Mouse (Mus musculus) hindbrain, postnatal 0 days (tissue): ENCODE measurements around the gene Cacfd1. TPM values are rescaled to one million over a fixed set of nuclear protein-coding genes. Genes with fewer than 3 reads are reported as not detected.

Experiments used
- ATAC-seq: fragments of 200-750 bp; cut with Nextera tagmentation; 2 replicates; pipeline ENCODE4 v1.8.0; 2017; ENCODE audit warnings: mild to moderate bottlenecking, moderate TSS enrichment, moderate library complexity
- DNase-seq: peaks from one replicate; pipeline ENCODE4 v3.0.0-alpha.2; 2015; ENCODE audit warnings: low spot score
- H3K27ac ChIP-seq: fragments of 300-500 bp; sonication (generic); 2 replicates; pipeline ENCODE4 v1.5.1; 2014; ENCODE audit warnings: mild to moderate bottlenecking
- H3K27me3 ChIP-seq: fragments of 300-500 bp; sonication (generic); 2 replicates; pipeline ENCODE4 v1.6.1; 2014; ENCODE audit warnings: low read length, mixed read lengths; ENCODE audit not compliant: insufficient read depth
- H3K36me3 ChIP-seq: fragments of 300-500 bp; sonication (generic); 2 replicates; pipeline ENCODE4 v1.6.1; 2014; ENCODE audit warnings: low read length, mixed read lengths; ENCODE audit not compliant: insufficient read depth
- H3K4me1 ChIP-seq: fragments of 300-500 bp; sonication (generic); 2 replicates; pipeline ENCODE4 v1.6.1; 2014; ENCODE audit warnings: antibody characterized with exemption, low read length, mixed read lengths; ENCODE audit not compliant: insufficient read depth
- H3K4me2 ChIP-seq: fragments of 300-500 bp; sonication (generic); 2 replicates; pipeline ENCODE4 v1.6.1; 2014; ENCODE audit warnings: low read depth, mild to moderate bottlenecking, low read length, moderate library complexity, mixed read lengths
- H3K4me3 ChIP-seq: fragments of 300-500 bp; sonication (generic); 2 replicates; pipeline ENCODE4 v1.5.1; 2014; ENCODE audit warnings: low read length
- H3K9ac ChIP-seq: fragments of 300-500 bp; sonication (generic); replicated peaks from 2 replicates; pipeline ENCODE4 v1.6.1; 2014; ENCODE audit warnings: mild to moderate bottlenecking, low read length, moderate library complexity, mixed read lengths
- H3K9me3 ChIP-seq: fragments of 300-500 bp; sonication (generic); 2 replicates; pipeline ENCODE4 v1.6.1; 2016; ENCODE audit warnings: low read length, mixed read lengths
- CTCF ChIP-seq: IDR thresholded peaks from 2 replicates; pipeline ENCODE4 v1.5.1; 2016; ENCODE audit warnings: antibody characterized with exemption, control low read depth, low read depth
- WGBS: fragments of 180-500 bp; shearing (Covaris S2); extraction: QIAGEN DNeasy Blood & Tissue Kit; methylation state at CpG from one replicate; pipeline ENCODE4 v1.1.7; 2014; 5-methylcytosine and 5-hydroxymethylcytosine counted together
- polyA plus RNA-seq: library from polyadenylated mRNA; unstranded; fragments of >200 nt; fragmentation: Nextera tagmentation; extraction: Ambion mirVana; gene quantifications from 2 replicates; pipeline ENCODE4 v1.2.1, GENCODE M21; 2015
- total RNA-seq: library from RNA; depleted of rRNA; stranded (reverse); fragments of >200 nt; gene quantifications from 2 replicates; pipeline ENCODE4 v1.2.3, GENCODE M21; 2014; rRNA removed

Cacfd1 gene
- total and polyA plus RNA-seq, 2 experiments from 2014 or later, result 50.1 to 90.6 TPM

- H3K4me3 ChIP-seq, result no peak overlapping the region
- WGBS, result 33% methylated on average over 3 of the region's 3 CpGs
- no peak for TF ChIP-seq CTCF
- no peak overlapping the region for H3K27ac ChIP-seq
- H3K27me3 ChIP-seq, result no peaks in the 10 kb centered on the region
- H3K36me3 ChIP-seq, result no peaks in the 10 kb centered on the region
- ATAC-seq, result peak; percentile 72
- H3K9ac ChIP-seq, result no peak overlapping the region
- H3K4me1 ChIP-seq, result peaks cover 18% of the 10 kb centered on the region; the same call in 1 of the 2 replicates
- peak; percentile 41 for DNase-seq
- no peak overlapping the region for H3K4me2 ChIP-seq
- H3K9me3 ChIP-seq, result no peaks in the 10 kb centered on the region
These were observed 59.9 kb downstream of the Cacfd1 start for GRCm38 (mm10) chr2:27069646-27070045.

- 63% methylated on average over 2 of the region's 2 CpGs for WGBS
- Histone ChIP-seq H3K9ac (no peak overlapping the region), H3K4me2 (no peak overlapping the region), H3K36me3 (no peaks in the 10 kb centered on the region), H3K27me3 (no peaks in the 10 kb centered on the region), H3K9me3 (no peaks in the 10 kb centered on the region), H3K4me3 (no peak overlapping the region), H3K27ac (no peak overlapping the region), H3K4me1 (peaks cover 25% of the 10 kb centered on the region; the same call in 1 of the 2 replicates)
- ATAC-seq (no peak), DNase-seq (no peak)
- TF ChIP-seq CTCF, result no peak
These were observed 60.6 kb downstream of the Cacfd1 start for GRCm38 (mm10) chr2:27070247-27070813.

Other genes with a start within 250 kb of the Cacfd1 start
- 0.86 TPM in 1 of 2 replicates, not detected in the other for gene Abo, start 144.9 kb upstream of the Cacfd1 start, total RNA-seq
- gene Abo, start 144.9 kb upstream of the Cacfd1 start, polyA plus RNA-seq, result not detected in 2 replicates
- gene Surf6, start 107.0 kb upstream of the Cacfd1 start, total RNA-seq, result 13.9 and 16.5 TPM in 2 replicates
- gene Surf6, start 107.0 kb upstream of the Cacfd1 start, polyA plus RNA-seq, result 20.5 and 22.3 TPM in 2 replicates
- gene Med22, start 99.2 kb upstream of the Cacfd1 start, total RNA-seq, result 116 and 122 TPM in 2 replicates
- 125 and 141 TPM in 2 replicates for gene Med22, start 99.2 kb upstream of the Cacfd1 start, polyA plus RNA-seq
- 863 and 1,008 TPM in 2 replicates for gene Rpl7a, start 99.2 kb upstream of the Cacfd1 start, total RNA-seq
- 446 and 467 TPM in 2 replicates for gene Rpl7a, start 99.2 kb upstream of the Cacfd1 start, polyA plus RNA-seq
- gene Surf2, start 93.6 kb upstream of the Cacfd1 start, total RNA-seq, result 16.3 and 24.4 TPM in 2 replicates
- gene Surf2, start 93.6 kb upstream of the Cacfd1 start, polyA plus RNA-seq, result 50.4 and 54.6 TPM in 2 replicates
- 63.1 and 63.4 TPM in 2 replicates for gene Surf1, start 93.4 kb upstream of the Cacfd1 start, total RNA-seq
- 112 and 117 TPM in 2 replicates for gene Surf1, start 93.4 kb upstream of the Cacfd1 start, polyA plus RNA-seq
- 126 TPM in 2 replicates for gene Surf4, start 76.0 kb upstream of the Cacfd1 start, total RNA-seq
- gene Surf4, start 76.0 kb upstream of the Cacfd1 start, polyA plus RNA-seq, result 97.8 and 107 TPM in 2 replicates
- not detected in 2 replicates for gene Stkld1, start 75.9 kb upstream of the Cacfd1 start, total RNA-seq
- 0.23 and 0.33 TPM in 2 replicates for gene Stkld1, start 75.9 kb upstream of the Cacfd1 start, polyA plus RNA-seq
- gene Rexo4, start 45.5 kb upstream of the Cacfd1 start, total RNA-seq, result 35.3 and 38.0 TPM in 2 replicates
- gene Rexo4, start 45.5 kb upstream of the Cacfd1 start, polyA plus RNA-seq, result 25.0 and 26.3 TPM in 2 replicates
- gene Adamts13, start 36.5 kb upstream of the Cacfd1 start, total RNA-seq, result not detected in 2 replicates
- gene Adamts13, start 36.5 kb upstream of the Cacfd1 start, polyA plus RNA-seq, result not detected in 2 replicates
- gene Slc2a6, start 18.1 kb downstream of the Cacfd1 start, total RNA-seq, result 29.2 and 30.9 TPM in 2 replicates
- 16.7 and 19.2 TPM in 2 replicates for gene Slc2a6, start 18.1 kb downstream of the Cacfd1 start, polyA plus RNA-seq
- gene Mymk, start 62.3 kb downstream of the Cacfd1 start, total RNA-seq, result not detected in 2 replicates
- gene Mymk, start 62.3 kb downstream of the Cacfd1 start, polyA plus RNA-seq, result 0.19 and 0.30 TPM in 2 replicates
- 8.7 and 9.9 TPM in 2 replicates for gene Adamtsl2, start 69.5 kb downstream of the Cacfd1 start, total RNA-seq
- 4.4 and 5.3 TPM in 2 replicates for gene Adamtsl2, start 69.5 kb downstream of the Cacfd1 start, polyA plus RNA-seq
- 7.1 and 8.5 TPM in 2 replicates for gene Fam163b, start 132.6 kb downstream of the Cacfd1 start, total RNA-seq
- 9.6 and 10.3 TPM in 2 replicates for gene Fam163b, start 132.6 kb downstream of the Cacfd1 start, polyA plus RNA-seq
- 14.0 and 16.5 TPM in 2 replicates for gene Dbh, start 155.3 kb downstream of the Cacfd1 start, total RNA-seq
- 9.3 and 11.2 TPM in 2 replicates for gene Dbh, start 155.3 kb downstream of the Cacfd1 start, polyA plus RNA-seq
- gene Sardh, start 238.4 kb downstream of the Cacfd1 start, total RNA-seq, result 14.2 and 22.3 TPM in 2 replicates
- 10.4 and 10.8 TPM in 2 replicates for gene Sardh, start 238.4 kb downstream of the Cacfd1 start, polyA plus RNA-seq